Mouse (Mus musculus): ENCODE data around the gene Pth2r. TPM values are rescaled to one million over a fixed set of nuclear protein-coding genes. Genes with fewer than 3 reads are reported as not detected.

Pth2r gene
- total and polyA plus RNA-seq, 3 experiments: not detected

DNA sequence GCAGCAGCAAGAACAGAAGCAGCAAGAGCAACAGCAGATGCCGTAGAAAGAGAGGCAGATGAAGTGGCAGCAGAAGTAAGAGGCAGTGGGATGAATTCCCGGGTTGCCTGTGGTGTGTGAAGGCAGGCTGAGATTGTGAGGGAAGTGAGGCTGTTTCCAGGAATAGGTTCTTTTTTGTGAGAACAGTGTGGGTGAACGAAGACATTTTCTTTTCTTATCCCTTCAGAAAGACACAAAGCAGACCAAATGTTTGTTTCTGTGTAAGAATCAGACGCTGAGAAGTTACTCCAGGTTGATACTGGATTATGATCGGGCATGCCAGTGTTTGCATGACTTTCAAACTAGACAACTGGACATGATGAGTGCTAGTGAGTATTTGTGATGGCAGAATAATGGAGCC is 52.2 kb downstream of the Pth2r start:
- no peaks in the 10 kb centered on the region for H3K36me3 ChIP-seq (ENCODE audit: control insufficient read depth in 1 of 2, insufficient read depth in 2 of 2, low read length in 2 of 2)
- H3K4me3 ChIP-seq (ENCODE audit: control insufficient read depth in 1 of 2, insufficient read depth in 1 of 2, low read depth in 2 of 2, low read length in 2 of 2): no peak overlapping the region
- no peak for TF ChIP-seq GATA1 (IDR thresholded peaks at IDR 0.05; ENCODE audit: low read depth, low read length)
- no peak for TF ChIP-seq MAX (IDR thresholded peaks at IDR 0.05; ENCODE audit: low read length)
- TF ChIP-seq RAD21 (IDR thresholded peaks at IDR 0.05; ENCODE audit: low read depth, low read length): no peak
- TF ChIP-seq EP300 (IDR thresholded peaks at IDR 0.05; ENCODE audit: low read depth in 1 of 2, low read length in 2 of 2): no peak
- TF ChIP-seq MYC (IDR thresholded peaks at IDR 0.05; ENCODE audit: low read depth, low read length): no peak
- TF ChIP-seq CTCF (IDR thresholded peaks at IDR 0.05 in 2 of 3, conservative IDR thresholded peaks at IDR 0.05 in 1 of 3; ENCODE audit: control insufficient read depth in 1 of 3, insufficient read depth in 1 of 3, low read depth in 2 of 3, low read length in 3 of 3, poor library complexity in 1 of 3, severe bottlenecking in 1 of 3): no peak
- TF ChIP-seq CHD1 (IDR thresholded peaks at IDR 0.05; ENCODE audit: low read depth, low read length): no peak
- TF ChIP-seq JUND (IDR thresholded peaks at IDR 0.05; ENCODE audit: low read depth, low read length): no peak
- no peak for TF ChIP-seq SMC3 (IDR thresholded peaks at IDR 0.05; ENCODE audit: low read depth, low read length)
- TF ChIP-seq E2F4 (IDR thresholded peaks at IDR 0.05; ENCODE audit: borderline replicate concordance, low read depth, low read length): no peak
- TF ChIP-seq POLR2A (IDR thresholded peaks at IDR 0.05; ENCODE audit: control insufficient read depth in 1 of 2, insufficient read depth in 1 of 2, low read depth in 1 of 2, low read length in 2 of 2, poor library complexity in 1 of 2): no peak
- no peak for TF ChIP-seq RCOR1 (IDR thresholded peaks at IDR 0.05; ENCODE audit: low read depth, low read length)
- no peak for TF ChIP-seq ZNF384 (IDR thresholded peaks at IDR 0.05; ENCODE audit: low read depth, low read length)

DNA sequence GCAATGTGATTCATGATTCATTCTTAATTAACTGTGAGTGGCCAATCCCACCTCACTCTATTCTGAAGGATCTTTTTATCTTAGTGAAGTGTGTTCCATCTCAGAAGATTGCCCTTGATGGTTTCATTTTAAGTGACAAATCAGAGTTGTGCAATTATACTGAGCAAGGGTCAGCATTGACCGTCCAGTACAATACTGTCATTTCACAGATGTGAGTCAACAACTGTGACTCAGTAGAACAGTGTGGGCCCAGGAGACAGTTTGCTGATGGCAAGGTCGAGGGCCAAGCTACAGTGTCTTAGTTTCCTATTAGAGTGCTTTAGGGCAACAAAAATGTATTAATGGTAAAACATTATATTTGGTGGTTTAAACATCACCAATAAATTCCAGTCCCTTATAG is 55.9 kb downstream of the Pth2r start:
- Histone ChIP-seq H3K4me3 (ENCODE audit: control insufficient read depth in 1 of 2, insufficient read depth in 1 of 2, low read depth in 2 of 2, low read length in 2 of 2) (no peak overlapping the region), H3K36me3 (ENCODE audit: control insufficient read depth in 1 of 2, insufficient read depth in 2 of 2, low read length in 2 of 2) (no peaks in the 10 kb centered on the region), H3K4me1 (ENCODE audit: control insufficient read depth in 1 of 2, insufficient read depth in 2 of 2, low read length in 2 of 2) (no peaks in the 10 kb centered on the region), H3K27me3 (ENCODE audit: control insufficient read depth in 1 of 2, insufficient read depth in 2 of 2, low read length in 2 of 2) (no peaks in the 10 kb centered on the region), H3K27ac (ENCODE audit: control insufficient read depth, low read depth, low read length) (no peak overlapping the region), H3K79me2 (ENCODE audit: control insufficient read depth, insufficient read depth, low read length, poor library complexity) (no peaks in the 10 kb centered on the region), H3K9me3 (replicated peaks; ENCODE audit: insufficient read depth, low read length) (no peaks in the 10 kb centered on the region), H3K9ac (ENCODE audit: control insufficient read depth, low read depth, low read length, poor library complexity, severe bottlenecking) (no peak overlapping the region)
- TF ChIP-seq POLR2A (IDR thresholded peaks at IDR 0.05; ENCODE audit: control insufficient read depth in 1 of 2, insufficient read depth in 1 of 2, low read depth in 1 of 2, low read length in 2 of 2, poor library complexity in 1 of 2): no peak
- no peak for TF ChIP-seq CHD1 (IDR thresholded peaks at IDR 0.05; ENCODE audit: low read depth, low read length)
- no peak for TF ChIP-seq EP300 (IDR thresholded peaks at IDR 0.05; ENCODE audit: low read depth in 1 of 2, low read length in 2 of 2)
- no peak for TF ChIP-seq BHLHE40 (IDR thresholded peaks at IDR 0.05; ENCODE audit: borderline replicate concordance, low read depth, low read length)
- TF ChIP-seq ZMIZ1 (IDR thresholded peaks at IDR 0.05; ENCODE audit: low read depth, low read length): no peak
- TF ChIP-seq RCOR1 (IDR thresholded peaks at IDR 0.05; ENCODE audit: low read depth, low read length): no peak
- TF ChIP-seq USF1 (IDR thresholded peaks at IDR 0.05; ENCODE audit: low read depth, low read length): no peak
- no peak for TF ChIP-seq GABPA (IDR thresholded peaks at IDR 0.05; ENCODE audit: low read depth, low read length)
- TF ChIP-seq KAT2A (conservative IDR thresholded peaks at IDR 0.05; ENCODE audit: low read depth, low read length): no peak
- no peak for TF ChIP-seq POLR2AphosphoS2 (IDR thresholded peaks at IDR 0.05; ENCODE audit: low read length)
- no peak for TF ChIP-seq ZNF384 (IDR thresholded peaks at IDR 0.05; ENCODE audit: low read depth, low read length)
- TF ChIP-seq CHD2 (IDR thresholded peaks at IDR 0.05; ENCODE audit: low read length): no peak
- TF ChIP-seq SIN3A (IDR thresholded peaks at IDR 0.05; ENCODE audit: low read length): no peak
- TF ChIP-seq TBP (IDR thresholded peaks at IDR 0.05; ENCODE audit: low read depth, low read length): no peak
- TF ChIP-seq E2F4 (IDR thresholded peaks at IDR 0.05; ENCODE audit: borderline replicate concordance, low read depth, low read length): no peak
- TF ChIP-seq TAL1 (IDR thresholded peaks at IDR 0.05; ENCODE audit: low read length): no peak
- TF ChIP-seq CTCF (IDR thresholded peaks at IDR 0.05 in 2 of 3, conservative IDR thresholded peaks at IDR 0.05 in 1 of 3; ENCODE audit: control insufficient read depth in 1 of 3, insufficient read depth in 1 of 3, low read depth in 2 of 3, low read length in 3 of 3, poor library complexity in 1 of 3, severe bottlenecking in 1 of 3): no peak
- no peak for TF ChIP-seq SMC3 (IDR thresholded peaks at IDR 0.05; ENCODE audit: low read depth, low read length)
- TF ChIP-seq NELFE (IDR thresholded peaks at IDR 0.05; ENCODE audit: low read depth, low read length): no peak
- no peak for TF ChIP-seq MYC (IDR thresholded peaks at IDR 0.05; ENCODE audit: low read depth, low read length)
- no peak for DNase-seq (ENCODE audit: low read depth, low spot score)

More for the DNA sequence above, 52.2 kb downstream of the Pth2r start:
- Histone ChIP-seq H3K27me3 (ENCODE audit: control insufficient read depth in 1 of 2, insufficient read depth in 2 of 2, low read length in 2 of 2) (no peaks in the 10 kb centered on the region; a peak in 1 of 4 replicates), H3K9me3 (replicated peaks; ENCODE audit: insufficient read depth, low read length) (no peaks in the 10 kb centered on the region), H3K4me1 (ENCODE audit: control insufficient read depth in 1 of 2, insufficient read depth in 2 of 2, low read length in 2 of 2) (no peaks in the 10 kb centered on the region), H3K27ac (ENCODE audit: control insufficient read depth, low read depth, low read length) (no peak overlapping the region), H3K79me2 (ENCODE audit: control insufficient read depth, insufficient read depth, low read length, poor library complexity) (no peaks in the 10 kb centered on the region), H3K9ac (ENCODE audit: control insufficient read depth, low read depth, low read length, poor library complexity, severe bottlenecking) (no peak overlapping the region)
- DNase-seq (ENCODE audit: low read depth, low spot score): no peak
